Mouse (Mus musculus) lung, embryonic 16.5 days (tissue): Measurements from ENCODE around the gene Cerk. TPM values are rescaled to one million over a fixed set of nuclear protein-coding genes. Genes with fewer than 3 reads are reported as not detected.
"Not testable (repeated sequence)": the region's sequence is repeated elsewhere in the genome, so short reads cannot be mapped to it uniquely, and the experiment has no call there.

Source experiments
- ATAC-seq: fragments of 200-750 bp; cut with Nextera tagmentation; 2 replicates; pipeline ENCODE4 v1.8.0; 2017; ENCODE audit warnings: low read depth, mild to moderate bottlenecking, moderate library complexity
- H3K27ac ChIP-seq: fragments of 300-500 bp; sonication (generic); 2 replicates; pipeline ENCODE4 v1.5.1; 2014; ENCODE audit warnings: mild to moderate bottlenecking, control low read depth, low read length
- H3K27me3 ChIP-seq: fragments of 300-500 bp; sonication (generic); 2 replicates; pipeline ENCODE4 v1.6.1; 2014; ENCODE audit warnings: low read depth, low read length, mixed read lengths; ENCODE audit not compliant: control insufficient read depth, insufficient read depth
- H3K36me3 ChIP-seq: fragments of 300-500 bp; sonication (generic); 2 replicates; pipeline ENCODE4 v1.6.1; 2014; ENCODE audit warnings: low read length; ENCODE audit not compliant: control insufficient read depth, insufficient read depth
- H3K4me1 ChIP-seq: fragments of 300-500 bp; sonication (generic); replicated peaks from 2 replicates; pipeline ENCODE4 v1.6.1; 2014; ENCODE audit warnings: low read length, mixed read lengths; ENCODE audit not compliant: control insufficient read depth, insufficient read depth
- H3K4me2 ChIP-seq: fragments of 300-500 bp; sonication (generic); 2 replicates; pipeline ENCODE4 v1.6.1; 2014; ENCODE audit warnings: low read depth, low read length, control low read depth
- H3K4me3 ChIP-seq: fragments of 300-500 bp; sonication (generic); 2 replicates; pipeline ENCODE4 v1.5.1; 2014; ENCODE audit warnings: mild to moderate bottlenecking, low read length, control low read depth
- H3K9ac ChIP-seq: fragments of 300-500 bp; sonication (generic); 2 replicates; pipeline ENCODE4 v1.6.1; 2014; ENCODE audit warnings: low read length, control low read depth
- H3K9me3 ChIP-seq: fragments of 300-500 bp; sonication (generic); 2 replicates; pipeline ENCODE4 v1.6.1; 2016; ENCODE audit warnings: low read length; ENCODE audit not compliant: control insufficient read depth
- WGBS: fragments of 180-500 bp; shearing (Covaris S2); extraction: QIAGEN DNeasy Blood & Tissue Kit; methylation state at CpG from one replicate; pipeline ENCODE4 v1.1.7; 2014; 5-methylcytosine and 5-hydroxymethylcytosine counted together
- polyA plus RNA-seq: library from polyadenylated mRNA; unstranded; fragments of >200 nt; fragmentation: Nextera tagmentation; extraction: Ambion mirVana; gene quantifications from 2 replicates; pipeline ENCODE4 v1.2.1, GENCODE M21; 2015

Cerk gene
- polyA plus RNA-seq, 1 experiment from 2014 or later = 26.4 TPM

- Histone ChIP-seq H3K4me3 (no peak overlapping the region), H3K27ac (peak overlapping the region; percentile 78), H3K4me1 (peaks cover 17% of the 10 kb centered on the region), H3K9ac (no peak overlapping the region), H3K9me3 (no peaks in the 10 kb centered on the region), H3K27me3 (no peaks in the 10 kb centered on the region), H3K4me2 (no peak overlapping the region), H3K36me3 (no peaks in the 10 kb centered on the region)
- 62% methylated on average over 9 of the region's 9 CpGs for WGBS
- ATAC-seq = no peak
Measured at GRCm38 (mm10) chr15:86201696-86202330, 15.9 kb upstream of the Cerk start.

GRCm38 (mm10) chr15:86201095-86201494, 15.2 kb upstream of the Cerk start:
- Histone ChIP-seq H3K27me3 (no peaks in the 10 kb centered on the region), H3K4me1 (peaks cover 17% of the 10 kb centered on the region), H3K36me3 (no peaks in the 10 kb centered on the region), H3K4me2 (no peak overlapping the region), H3K27ac (peak overlapping the region; percentile 78), H3K9ac (no peak overlapping the region), H3K4me3 (no peak overlapping the region), H3K9me3 (no peaks in the 10 kb centered on the region)
- WGBS = 31% methylated on average over 4 of the region's 4 CpGs
- peak; percentile 74 for ATAC-seq

GRCm38 (mm10) chr15:86200169-86200568, 14.2 kb upstream of the Cerk start:
- Histone ChIP-seq H3K27me3 (no peaks in the 10 kb centered on the region), H3K9me3 (no peaks in the 10 kb centered on the region), H3K9ac (no peak overlapping the region), H3K27ac (no peak overlapping the region), H3K36me3 (no peaks in the 10 kb centered on the region), H3K4me2 (no peak overlapping the region), H3K4me3 (no peak overlapping the region), H3K4me1 (peaks cover 17% of the 10 kb centered on the region)
- WGBS = 29% methylated on average over 4 of the region's 4 CpGs
- ATAC-seq = no peak

GRCm38 (mm10) chr15:86199482-86199881, 13.5 kb upstream of the Cerk start:
- no peaks in the 10 kb centered on the region for H3K27me3 ChIP-seq
- H3K36me3 ChIP-seq = no peaks in the 10 kb centered on the region
- ATAC-seq = no peak
- no peaks in the 10 kb centered on the region for H3K9me3 ChIP-seq
- no peak overlapping the region for H3K9ac ChIP-seq
- peaks cover 17% of the 10 kb centered on the region for H3K4me1 ChIP-seq
- 68% methylated on average over 4 of the region's 4 CpGs for WGBS
- H3K4me2 ChIP-seq = no peak overlapping the region
- H3K4me3 ChIP-seq = no peak overlapping the region
- H3K27ac ChIP-seq = no peak overlapping the region; the same call in 1 of the 2 replicates

- H3K9ac ChIP-seq = no peak overlapping the region
- no peaks in the 10 kb centered on the region for H3K27me3 ChIP-seq
- H3K9me3 ChIP-seq = no peaks in the 10 kb centered on the region
- no peak overlapping the region for H3K27ac ChIP-seq
- H3K4me2 ChIP-seq = no peak overlapping the region
- H3K36me3 ChIP-seq = no peaks in the 10 kb centered on the region
- no peak overlapping the region for H3K4me3 ChIP-seq
- peaks cover 16% of the 10 kb centered on the region for H3K4me1 ChIP-seq
- whole genome bisulfite sequencing = 75% methylated on average over 5 of the region's 5 CpGs
- no peak for ATAC-seq
Measured at GRCm38 (mm10) chr15:86199052-86199451, 13.1 kb upstream of the Cerk start.

- not testable (repeated sequence) for H3K36me3 ChIP-seq, H3K4me2 ChIP-seq, H3K9me3 ChIP-seq, H3K27me3 ChIP-seq, H3K4me1 ChIP-seq, H3K4me3 ChIP-seq, H3K27ac ChIP-seq, H3K9ac ChIP-seq
- WGBS = 75% methylated on average over 55 of the region's 55 CpGs
- ATAC-seq = peak; percentile 93
Measured at GRCm38 (mm10) chr15:86194676-86195453, 8.9 kb upstream of the Cerk start.

GRCm38 (mm10) chr15:86191933-86192332, 6.0 kb upstream of the Cerk start:
- no peaks in the 10 kb centered on the region for H3K36me3 ChIP-seq
- H3K4me3 ChIP-seq = no peak overlapping the region
- no peak overlapping the region for H3K27ac ChIP-seq
- H3K9ac ChIP-seq = no peak overlapping the region
- peaks cover 23% of the 10 kb centered on the region for H3K4me1 ChIP-seq
- no peak overlapping the region for H3K4me2 ChIP-seq
- H3K9me3 ChIP-seq = no peaks in the 10 kb centered on the region
- WGBS = 43% methylated on average over 3 of the region's 3 CpGs
- no peak for ATAC-seq
- no peaks in the 10 kb centered on the region for H3K27me3 ChIP-seq

- Histone ChIP-seq H3K27me3 (no peaks in the 10 kb centered on the region), H3K4me1 (peaks cover 24% of the 10 kb centered on the region), H3K4me2 (no peak overlapping the region), H3K9ac (no peak overlapping the region), H3K9me3 (no peaks in the 10 kb centered on the region), H3K4me3 (no peak overlapping the region), H3K36me3 (no peaks in the 10 kb centered on the region), H3K27ac (no peak overlapping the region)
- no peak for ATAC-seq
- 44% methylated on average over 1 of the region's 1 CpGs for WGBS
Measured at GRCm38 (mm10) chr15:86191505-86191904, 5.6 kb upstream of the Cerk start.

GRCm38 (mm10) chr15:86190387-86190786, 4.4 kb upstream of the Cerk start:
- Histone ChIP-seq H3K4me2 (no peak overlapping the region), H3K4me1 (peaks cover 29% of the 10 kb centered on the region), H3K27ac (no peak overlapping the region), H3K9ac (no peak overlapping the region), H3K36me3 (no peaks in the 10 kb centered on the region), H3K4me3 (no peak overlapping the region), H3K9me3 (no peaks in the 10 kb centered on the region), H3K27me3 (no peaks in the 10 kb centered on the region)
- no peak for ATAC-seq
- 66% methylated on average over 3 of the region's 3 CpGs for WGBS
